Mouse (Mus musculus): ENCODE data around the gene Smad3. TPM values are rescaled to one million over a fixed set of nuclear protein-coding genes. Genes with fewer than 3 reads are reported as not detected.

The Smad3 gene
- polyA plus RNA-seq, 1 experiment from 2014 or later, result 21.7 TPM

GRCm38 (mm10) chr9:63760783-63761182 is 3.0 kb upstream of the Smad3 start:
- 0 out of 2 replicates have a peak, but pooled peaks cover 4% of the 10 kb centered on the region for H3K27me3 ChIP-seq (ENCODE audit: low read depth, poor library complexity, severe bottlenecking)
- peaks cover 42% of the 10 kb centered on the region for H3K4me1 ChIP-seq
- DNase-seq (ENCODE audit: low spot score), result no peak
- WGBS, result 94% methylated on average over 7 of the region's 7 CpGs
- no peaks in the 10 kb centered on the region for H3K36me3 ChIP-seq
- H3K27ac ChIP-seq (replicated peaks), result no peak overlapping the region
- H3K4me3 ChIP-seq, result no peak overlapping the region
- H3K9me3 ChIP-seq (replicated peaks), result peaks cover 7% of the 10 kb centered on the region

GRCm38 (mm10) chr9:63759973-63760722 is 2.4 kb upstream of the Smad3 start:
- Histone ChIP-seq H3K36me3 (no peaks in the 10 kb centered on the region), H3K27ac (replicated peaks) (peak overlapping the region; percentile 99; the same call in 1 of the 2 replicates), H3K27me3 (ENCODE audit: low read depth, poor library complexity, severe bottlenecking) (0 out of 2 replicates have a peak, but pooled peaks cover 4% of the 10 kb centered on the region), H3K4me3 (peak overlapping the region; percentile 90; the same call in 1 of the 2 replicates), H3K9me3 (replicated peaks) (peaks cover 7% of the 10 kb centered on the region), H3K4me1 (peaks cover 49% of the 10 kb centered on the region)
- DNase-seq (ENCODE audit: low spot score), result no peak
- 74% methylated on average over 7 of the region's 7 CpGs for WGBS

- peak; percentile 70 for DNase-seq (ENCODE audit: low spot score)
- no peaks in the 10 kb centered on the region for H3K36me3 ChIP-seq
- peak overlapping the region; percentile 90 for H3K4me3 ChIP-seq
- WGBS, result under 1% methylated on average over 23 of the region's 23 CpGs
- peak overlapping the region; percentile 99 for H3K27ac ChIP-seq (replicated peaks)
- H3K4me1 ChIP-seq, result peaks cover 62% of the 10 kb centered on the region
- peaks cover 7% of the 10 kb centered on the region for H3K9me3 ChIP-seq (replicated peaks)
- 0 out of 2 replicates have a peak, but pooled peaks cover 4% of the 10 kb centered on the region for H3K27me3 ChIP-seq (ENCODE audit: low read depth, poor library complexity, severe bottlenecking)
Measured at GRCm38 (mm10) chr9:63758641-63759391, 1.0 kb upstream of the Smad3 start.

GRCm38 (mm10) chr9:63757462-63757772 is 377 bp downstream of the Smad3 start:
- Histone ChIP-seq H3K36me3 (peaks cover 3% of the 10 kb centered on the region; the same call in 1 of the 2 replicates), H3K9me3 (replicated peaks) (peaks cover 7% of the 10 kb centered on the region), H3K4me1 (peaks cover 76% of the 10 kb centered on the region), H3K27me3 (ENCODE audit: low read depth, poor library complexity, severe bottlenecking) (0 out of 2 replicates have a peak, but pooled peaks cover 4% of the 10 kb centered on the region), H3K27ac (replicated peaks) (peak overlapping the region; percentile 99), H3K4me3 (peak overlapping the region; percentile 90)
- under 1% methylated on average over 26 of the region's 26 CpGs for WGBS
- DNase-seq (ENCODE audit: low spot score), result no peak

- H3K27me3 ChIP-seq (ENCODE audit: low read depth, poor library complexity, severe bottlenecking), result 0 out of 2 replicates have a peak, but pooled peaks cover 4% of the 10 kb centered on the region
- H3K36me3 ChIP-seq, result peaks cover 7% of the 10 kb centered on the region; the same call in 1 of the 2 replicates
- under 1% methylated on average over 47 of the region's 47 CpGs for WGBS
Measured at GRCm38 (mm10) chr9:63756581-63757461, 973 bp downstream of the Smad3 start.

GRCm38 (mm10) chr9:63755671-63756543 is 1.9 kb downstream of the Smad3 start:
- peak overlapping the region; percentile 99 for H3K27ac ChIP-seq (replicated peaks)
- peaks cover 10% of the 10 kb centered on the region; the same call in 1 of the 2 replicates for H3K36me3 ChIP-seq
- peak overlapping the region; percentile 90 for H3K4me3 ChIP-seq
- H3K27me3 ChIP-seq (ENCODE audit: low read depth, poor library complexity, severe bottlenecking), result 0 out of 2 replicates have a peak, but pooled peaks cover 4% of the 10 kb centered on the region
- WGBS, result 36% methylated on average over 15 of the region's 15 CpGs
- no peaks in the 10 kb centered on the region for H3K9me3 ChIP-seq (replicated peaks)
- peaks cover 90% of the 10 kb centered on the region for H3K4me1 ChIP-seq
- DNase-seq (ENCODE audit: low spot score), result no peak

More at GRCm38 (mm10) chr9:63756581-63757461, 973 bp downstream of the Smad3 start:
- peak overlapping the region; percentile 90 for H3K4me3 ChIP-seq
- peak; percentile 80 for DNase-seq (ENCODE audit: low spot score)
- peaks cover 82% of the 10 kb centered on the region for H3K4me1 ChIP-seq
- H3K9me3 ChIP-seq (replicated peaks), result peaks cover 7% of the 10 kb centered on the region
- H3K27ac ChIP-seq (replicated peaks), result peak overlapping the region; percentile 99

GRCm38 (mm10) chr9:63754556-63755510 is 3.0 kb downstream of the Smad3 start:
- Histone ChIP-seq H3K27me3 (ENCODE audit: low read depth, poor library complexity, severe bottlenecking) (0 out of 2 replicates have a peak, but pooled peaks cover 4% of the 10 kb centered on the region), H3K36me3 (peaks cover 10% of the 10 kb centered on the region; the same call in 1 of the 2 replicates), H3K4me3 (peak overlapping the region; percentile 90), H3K27ac (replicated peaks) (peak overlapping the region; percentile 99), H3K9me3 (replicated peaks) (no peaks in the 10 kb centered on the region), H3K4me1 (peaks cover 94% of the 10 kb centered on the region)
- DNase-seq (ENCODE audit: low spot score), result peak; percentile 65
- 23% methylated on average over 23 of the region's 23 CpGs for WGBS

- H3K36me3 ChIP-seq, result peaks cover 10% of the 10 kb centered on the region; the same call in 1 of the 2 replicates
- DNase-seq (ENCODE audit: low spot score), result no peak
- peak overlapping the region; percentile 99 for H3K27ac ChIP-seq (replicated peaks)
- H3K4me3 ChIP-seq, result peak overlapping the region; percentile 90
- no peaks in the 10 kb centered on the region for H3K9me3 ChIP-seq (replicated peaks)
- 60% methylated on average over 5 of the region's 5 CpGs for WGBS
- peaks cover 94% of the 10 kb centered on the region for H3K4me1 ChIP-seq
- 0 out of 2 replicates have a peak, but pooled peaks cover 1% of the 10 kb centered on the region for H3K27me3 ChIP-seq (ENCODE audit: low read depth, poor library complexity, severe bottlenecking)
Measured at GRCm38 (mm10) chr9:63754039-63754438, 3.8 kb downstream of the Smad3 start.

- Histone ChIP-seq H3K4me1 (peaks cover 94% of the 10 kb centered on the region), H3K27ac (replicated peaks) (no peak overlapping the region), H3K4me3 (peak overlapping the region; percentile 90; the same call in 1 of the 2 replicates), H3K36me3 (peaks cover 10% of the 10 kb centered on the region; the same call in 1 of the 2 replicates), H3K9me3 (replicated peaks) (no peaks in the 10 kb centered on the region), H3K27me3 (ENCODE audit: low read depth, poor library complexity, severe bottlenecking) (no peaks in the 10 kb centered on the region)
- no peak for DNase-seq (ENCODE audit: low spot score)
- 84% methylated on average over 8 of the region's 8 CpGs for WGBS
Measured at GRCm38 (mm10) chr9:63753359-63753758, 4.4 kb downstream of the Smad3 start.

- Histone ChIP-seq H3K4me3 (no peak overlapping the region), H3K4me1 (peaks cover 97% of the 10 kb centered on the region), H3K36me3 (peaks cover 10% of the 10 kb centered on the region; the same call in 1 of the 2 replicates), H3K27me3 (ENCODE audit: low read depth, poor library complexity, severe bottlenecking) (no peaks in the 10 kb centered on the region), H3K9me3 (replicated peaks) (no peaks in the 10 kb centered on the region), H3K27ac (replicated peaks) (no peak overlapping the region)
- 74% methylated on average over 7 of the region's 7 CpGs for WGBS
- no peak for DNase-seq (ENCODE audit: low spot score)
Measured at GRCm38 (mm10) chr9:63752576-63752975, 5.2 kb downstream of the Smad3 start.
